Mouse (Mus musculus): Measurements from ENCODE around the gene D17H6S53E. TPM values are rescaled to one million over a fixed set of nuclear protein-coding genes. Genes with fewer than 3 reads are reported as not detected.

The D17H6S53E gene
- polyA plus RNA-seq, 1 experiment from 2014 or later = 8.6 TPM

DNA sequence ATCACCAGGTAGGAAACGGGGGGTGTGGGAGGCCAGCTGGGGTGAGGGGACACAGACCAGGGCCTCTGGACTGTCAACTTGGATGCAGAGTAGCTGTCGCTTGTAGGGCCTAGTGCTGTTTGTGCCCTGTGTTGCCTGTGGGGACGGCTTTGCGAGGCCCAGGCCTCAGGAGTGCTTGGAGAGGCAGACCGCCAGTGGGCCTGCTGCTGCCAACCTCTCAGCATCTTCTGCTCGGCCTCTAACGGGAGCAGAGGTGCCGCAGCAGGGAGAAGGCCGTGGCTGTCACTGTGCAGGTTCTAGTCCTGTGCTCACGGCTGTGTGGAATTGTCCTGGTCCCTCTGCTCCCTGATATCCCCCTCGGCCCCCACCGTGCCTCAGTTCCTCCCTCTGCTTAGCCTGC, 29.6 kb upstream of the D17H6S53E start:
- ATAC-seq (replicated peaks; ENCODE audit: low FRiP score) (no peak), DNase-seq (ENCODE audit: low spot score) (no peak)
- Histone ChIP-seq H3K9me3 (ENCODE audit: control insufficient read depth, low read length) (no peaks in the 10 kb centered on the region), H3K4me1 (replicated peaks; ENCODE audit: control insufficient read depth, insufficient read depth, low read length) (no peaks in the 10 kb centered on the region), H3K27ac (ENCODE audit: low read depth, low read length) (no peak overlapping the region), H3K36me3 (ENCODE audit: control insufficient read depth, insufficient read depth, low read length) (no peaks in the 10 kb centered on the region; the same call in 1 of the 2 replicates), H3K4me2 (ENCODE audit: low read depth, low read length, severe bottlenecking) (no peak overlapping the region), H3K4me3 (ENCODE audit: low read depth, low read length) (no peak overlapping the region), H3K27me3 (ENCODE audit: control insufficient read depth, insufficient read depth, low read length) (no peaks in the 10 kb centered on the region), H3K9ac (ENCODE audit: low read length) (no peak overlapping the region)
- WGBS = 88% methylated on average over 12 of the region's 12 CpGs

- no peak overlapping the region for H3K9ac ChIP-seq (ENCODE audit: low read length)
- H3K4me3 ChIP-seq (ENCODE audit: low read depth, low read length) = no peak overlapping the region
- peaks cover 5% of the 10 kb centered on the region for H3K36me3 ChIP-seq (ENCODE audit: control insufficient read depth, insufficient read depth, low read length)
- no peaks in the 10 kb centered on the region for H3K27me3 ChIP-seq (ENCODE audit: control insufficient read depth, insufficient read depth, low read length)
- H3K27ac ChIP-seq (ENCODE audit: low read depth, low read length) = no peak overlapping the region
- no peak for DNase-seq (ENCODE audit: low spot score)
- H3K4me2 ChIP-seq (ENCODE audit: low read depth, low read length, severe bottlenecking) = no peak overlapping the region
- no peaks in the 10 kb centered on the region for H3K4me1 ChIP-seq (replicated peaks; ENCODE audit: control insufficient read depth, insufficient read depth, low read length)
- ATAC-seq (replicated peaks; ENCODE audit: low FRiP score) = no peak
- WGBS = 85% methylated on average over 12 of the region's 12 CpGs
- no peaks in the 10 kb centered on the region for H3K9me3 ChIP-seq (ENCODE audit: control insufficient read depth, low read length)
These were observed 29.0 kb upstream of the D17H6S53E start for GRCm38 (mm10) chr17:35097164-35097655.

DNA sequence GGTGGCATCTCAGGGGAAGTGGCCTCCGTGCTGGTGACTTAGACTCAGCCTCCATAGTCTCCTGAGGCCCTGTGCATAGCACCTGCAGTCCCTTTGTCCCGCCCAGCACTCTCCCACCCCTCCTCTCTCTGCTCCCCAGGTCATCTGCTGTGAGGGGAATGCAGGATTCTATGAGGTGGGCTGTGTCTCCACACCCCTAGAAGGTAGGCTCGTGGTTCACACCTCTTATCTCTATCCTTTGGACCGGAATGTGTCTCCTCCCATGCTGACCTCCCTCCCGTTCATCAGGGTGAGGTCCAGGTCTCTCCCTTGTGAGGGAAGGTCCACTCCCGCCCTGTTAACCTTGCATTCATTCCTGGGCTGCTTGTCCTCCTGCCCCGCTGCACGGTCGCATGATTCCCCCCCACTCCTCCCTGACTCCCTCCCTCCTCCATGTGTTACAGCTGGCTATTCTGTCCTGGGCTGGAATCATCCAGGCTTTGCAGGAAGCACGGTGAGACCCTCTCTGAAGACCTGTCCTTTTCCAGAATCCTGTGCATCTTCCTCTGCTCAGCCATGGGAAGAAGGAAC, 25.9 kb upstream of the D17H6S53E start:
- Histone ChIP-seq H3K9me3 (ENCODE audit: control insufficient read depth, low read length) (no peaks in the 10 kb centered on the region), H3K27ac (ENCODE audit: low read depth, low read length) (no peak overlapping the region), H3K4me3 (ENCODE audit: low read depth, low read length) (no peak overlapping the region), H3K9ac (ENCODE audit: low read length) (no peak overlapping the region), H3K4me1 (replicated peaks; ENCODE audit: control insufficient read depth, insufficient read depth, low read length) (no peaks in the 10 kb centered on the region), H3K4me2 (ENCODE audit: low read depth, low read length, severe bottlenecking) (no peak overlapping the region), H3K27me3 (ENCODE audit: control insufficient read depth, insufficient read depth, low read length) (no peaks in the 10 kb centered on the region), H3K36me3 (ENCODE audit: control insufficient read depth, insufficient read depth, low read length) (peaks cover 7% of the 10 kb centered on the region)
- WGBS = 78% methylated on average over 10 of the region's 10 CpGs
- DNase-seq (ENCODE audit: low spot score) (no peak), ATAC-seq (replicated peaks; ENCODE audit: low FRiP score) (no peak)

GRCm38 (mm10) chr17:35101161-35101560, 25.0 kb upstream of the D17H6S53E start:
- Histone ChIP-seq H3K9me3 (ENCODE audit: control insufficient read depth, low read length) (no peaks in the 10 kb centered on the region), H3K27ac (ENCODE audit: low read depth, low read length) (no peak overlapping the region), H3K36me3 (ENCODE audit: control insufficient read depth, insufficient read depth, low read length) (peaks cover 7% of the 10 kb centered on the region), H3K9ac (ENCODE audit: low read length) (no peak overlapping the region), H3K4me1 (replicated peaks; ENCODE audit: control insufficient read depth, insufficient read depth, low read length) (no peaks in the 10 kb centered on the region), H3K27me3 (ENCODE audit: control insufficient read depth, insufficient read depth, low read length) (no peaks in the 10 kb centered on the region), H3K4me3 (ENCODE audit: low read depth, low read length) (no peak overlapping the region), H3K4me2 (ENCODE audit: low read depth, low read length, severe bottlenecking) (no peak overlapping the region)
- WGBS = 91% methylated on average over 11 of the region's 11 CpGs
- DNase-seq (ENCODE audit: low spot score) (no peak), ATAC-seq (replicated peaks; ENCODE audit: low FRiP score) (no peak)

DNA sequence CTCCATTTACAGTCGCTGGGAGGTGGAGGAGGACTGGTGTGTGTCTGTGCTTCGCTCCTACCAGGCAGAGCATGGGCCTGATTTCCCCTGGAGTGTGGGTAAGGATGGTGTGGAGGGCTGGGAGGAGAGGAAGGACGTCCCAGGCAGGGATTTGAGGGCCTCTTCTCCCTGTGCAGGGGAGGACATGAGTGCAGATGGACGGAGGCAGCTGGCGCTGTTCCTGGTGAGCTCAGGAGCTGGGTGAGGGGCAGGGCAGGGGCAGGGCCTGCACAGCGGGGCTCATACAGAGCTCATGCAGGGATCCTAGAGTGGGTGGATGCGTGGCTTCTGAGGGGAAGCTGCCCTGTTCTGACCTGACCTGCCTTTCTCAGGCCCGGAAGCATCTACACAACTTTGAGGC, 23.9 kb upstream of the D17H6S53E start:
- H3K4me3 ChIP-seq (ENCODE audit: low read depth, low read length) = no peak overlapping the region
- 76% methylated on average over 8 of the region's 8 CpGs for WGBS

DNA sequence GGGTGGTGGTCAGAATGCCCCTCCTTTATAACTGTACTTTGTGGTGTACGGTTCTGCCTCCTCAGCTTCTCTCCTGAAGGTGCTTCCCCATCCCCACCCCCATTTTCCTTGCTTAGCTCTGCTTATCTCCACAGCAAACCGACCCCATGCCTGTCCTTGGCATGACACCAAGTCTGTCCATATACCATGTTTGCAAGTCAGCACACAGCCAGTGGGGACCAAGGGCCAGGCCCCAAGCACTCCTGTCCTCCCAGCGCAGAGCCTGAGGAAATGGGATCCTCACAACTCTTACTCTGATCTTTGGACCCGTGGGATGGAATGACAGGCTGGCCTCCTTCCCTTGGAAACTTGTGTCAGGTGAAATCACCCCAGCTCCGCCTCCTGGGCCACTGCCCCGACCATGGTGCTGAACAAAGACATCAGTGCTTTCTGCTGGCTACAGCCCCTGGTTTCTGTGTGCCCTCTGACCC, 22.9 kb upstream of the D17H6S53E start:
- no peak overlapping the region for H3K27ac ChIP-seq (ENCODE audit: low read depth, low read length)
- no peaks in the 10 kb centered on the region for H3K27me3 ChIP-seq (ENCODE audit: control insufficient read depth, insufficient read depth, low read length)
- ATAC-seq (replicated peaks; ENCODE audit: low FRiP score) = no peak
- 79% methylated on average over 6 of the region's 6 CpGs for WGBS
- no peak overlapping the region for H3K9ac ChIP-seq (ENCODE audit: low read length)
- H3K36me3 ChIP-seq (ENCODE audit: control insufficient read depth, insufficient read depth, low read length) = peaks cover 7% of the 10 kb centered on the region
- no peak overlapping the region for H3K4me2 ChIP-seq (ENCODE audit: low read depth, low read length, severe bottlenecking)
- H3K9me3 ChIP-seq (ENCODE audit: control insufficient read depth, low read length) = no peaks in the 10 kb centered on the region
- DNase-seq (ENCODE audit: low spot score) = no peak
- no peaks in the 10 kb centered on the region for H3K4me1 ChIP-seq (replicated peaks; ENCODE audit: control insufficient read depth, insufficient read depth, low read length)
- no peak overlapping the region for H3K4me3 ChIP-seq (ENCODE audit: low read depth, low read length)

More for the DNA sequence above, 23.9 kb upstream of the D17H6S53E start:
- no peak for ATAC-seq (replicated peaks; ENCODE audit: low FRiP score)
- Histone ChIP-seq H3K36me3 (ENCODE audit: control insufficient read depth, insufficient read depth, low read length) (peaks cover 7% of the 10 kb centered on the region), H3K27me3 (ENCODE audit: control insufficient read depth, insufficient read depth, low read length) (no peaks in the 10 kb centered on the region), H3K4me1 (replicated peaks; ENCODE audit: control insufficient read depth, insufficient read depth, low read length) (no peaks in the 10 kb centered on the region), H3K27ac (ENCODE audit: low read depth, low read length) (no peak overlapping the region), H3K4me2 (ENCODE audit: low read depth, low read length, severe bottlenecking) (no peak overlapping the region), H3K9ac (ENCODE audit: low read length) (no peak overlapping the region), H3K9me3 (ENCODE audit: control insufficient read depth, low read length) (no peaks in the 10 kb centered on the region)
- no peak for DNase-seq (ENCODE audit: low spot score)

DNA sequence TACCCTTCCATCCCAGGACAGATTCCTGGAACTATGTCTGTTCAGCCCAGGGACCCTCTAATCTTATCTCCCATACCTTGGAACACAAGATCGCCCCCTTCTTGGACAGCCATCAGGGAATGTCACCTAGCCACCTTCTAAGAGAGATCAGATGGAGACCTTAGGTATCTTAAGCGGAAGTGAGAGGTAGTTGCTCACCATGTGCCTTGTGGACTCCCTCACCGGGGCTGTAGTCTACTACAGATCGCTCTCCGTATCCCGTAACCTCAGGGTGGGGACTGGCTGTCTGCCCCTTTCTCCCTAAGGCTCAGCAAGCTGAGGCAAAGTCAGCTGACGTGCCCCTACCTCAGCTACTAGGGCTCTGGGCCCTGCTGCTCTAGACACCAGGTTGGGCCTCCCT, 22.1 kb upstream of the D17H6S53E start:
- no peaks in the 10 kb centered on the region for H3K27me3 ChIP-seq (ENCODE audit: control insufficient read depth, insufficient read depth, low read length)
- no peaks in the 10 kb centered on the region for H3K4me1 ChIP-seq (replicated peaks; ENCODE audit: control insufficient read depth, insufficient read depth, low read length)
- no peak overlapping the region for H3K9ac ChIP-seq (ENCODE audit: low read length)
- no peak for ATAC-seq (replicated peaks; ENCODE audit: low FRiP score)
- peaks cover 7% of the 10 kb centered on the region for H3K36me3 ChIP-seq (ENCODE audit: control insufficient read depth, insufficient read depth, low read length)
- no peak overlapping the region for H3K4me3 ChIP-seq (ENCODE audit: low read depth, low read length)
- no peak overlapping the region for H3K27ac ChIP-seq (ENCODE audit: low read depth, low read length)
- DNase-seq (ENCODE audit: low spot score) = no peak
- no peaks in the 10 kb centered on the region for H3K9me3 ChIP-seq (ENCODE audit: control insufficient read depth, low read length)
- 92% methylated on average over 7 of the region's 7 CpGs for WGBS
- no peak overlapping the region for H3K4me2 ChIP-seq (ENCODE audit: low read depth, low read length, severe bottlenecking)

- WGBS = 81% methylated on average over 6 of the region's 6 CpGs
These were observed 21.4 kb upstream of the D17H6S53E start for GRCm38 (mm10) chr17:35104754-35105153.

DNA sequence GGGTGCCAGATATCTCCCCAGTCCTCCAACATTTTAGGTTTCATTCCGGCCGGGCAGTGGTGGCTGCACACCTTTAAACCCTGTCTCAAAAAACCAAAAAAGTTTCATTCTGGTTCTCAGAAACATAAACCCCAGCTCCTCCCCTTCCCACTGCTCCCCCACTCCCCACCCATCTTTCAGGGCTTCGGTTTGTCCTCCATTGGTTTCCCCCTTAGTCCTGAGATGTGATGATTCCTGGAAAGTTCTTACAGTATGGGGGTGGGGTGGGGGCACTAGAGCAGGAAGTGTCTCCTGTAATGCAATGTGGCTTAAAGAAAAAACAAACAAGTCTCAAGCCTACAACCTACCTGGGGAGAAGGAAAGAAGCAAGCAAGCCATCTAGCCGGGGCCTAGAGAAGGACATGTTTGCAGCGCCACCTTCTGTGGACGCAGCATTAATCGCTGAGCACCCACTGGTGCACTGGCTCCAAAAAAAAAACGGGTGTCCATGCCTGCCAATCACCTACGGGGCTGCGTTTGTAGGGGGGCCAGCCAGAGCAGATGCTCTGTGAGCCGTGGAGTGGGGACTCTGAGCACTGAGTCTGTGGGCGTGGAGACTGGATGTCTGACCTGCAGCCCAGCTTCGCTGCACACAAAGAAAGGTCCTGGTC, 20.3 kb upstream of the D17H6S53E start:
- no peak overlapping the region for H3K4me3 ChIP-seq (ENCODE audit: low read depth, low read length)
- H3K9ac ChIP-seq (ENCODE audit: low read length) = peak overlapping the region; percentile 53
- ATAC-seq (replicated peaks; ENCODE audit: low FRiP score) (no peak), DNase-seq (ENCODE audit: low spot score) (no peak)
- 26% methylated on average over 13 of the region's 13 CpGs for WGBS
- no peaks in the 10 kb centered on the region for H3K9me3 ChIP-seq (ENCODE audit: control insufficient read depth, low read length)
- H3K27ac ChIP-seq (ENCODE audit: low read depth, low read length) = no peak overlapping the region
- H3K4me2 ChIP-seq (ENCODE audit: low read depth, low read length, severe bottlenecking) = peak overlapping the region; percentile 33; the same call in 1 of the 2 replicates
- H3K27me3 ChIP-seq (ENCODE audit: control insufficient read depth, insufficient read depth, low read length) = no peaks in the 10 kb centered on the region
- H3K4me1 ChIP-seq (replicated peaks; ENCODE audit: control insufficient read depth, insufficient read depth, low read length) = no peaks in the 10 kb centered on the region
- H3K36me3 ChIP-seq (ENCODE audit: control insufficient read depth, insufficient read depth, low read length) = peaks cover 7% of the 10 kb centered on the region

More at GRCm38 (mm10) chr17:35104754-35105153, 21.4 kb upstream of the D17H6S53E start:
- no peaks in the 10 kb centered on the region for H3K4me1 ChIP-seq (replicated peaks; ENCODE audit: control insufficient read depth, insufficient read depth, low read length)
- no peak overlapping the region for H3K4me3 ChIP-seq (ENCODE audit: low read depth, low read length)
- no peak overlapping the region for H3K4me2 ChIP-seq (ENCODE audit: low read depth, low read length, severe bottlenecking)
- H3K27me3 ChIP-seq (ENCODE audit: control insufficient read depth, insufficient read depth, low read length) = no peaks in the 10 kb centered on the region
- no peaks in the 10 kb centered on the region for H3K9me3 ChIP-seq (ENCODE audit: control insufficient read depth, low read length)
- no peak overlapping the region for H3K9ac ChIP-seq (ENCODE audit: low read length)
- no peak for ATAC-seq (replicated peaks; ENCODE audit: low FRiP score)
- no peak overlapping the region for H3K27ac ChIP-seq (ENCODE audit: low read depth, low read length)
- H3K36me3 ChIP-seq (ENCODE audit: control insufficient read depth, insufficient read depth, low read length) = peaks cover 7% of the 10 kb centered on the region
- no peak for DNase-seq (ENCODE audit: low spot score)

Data from forebrain, embryonic 11.5 days (tissue).